Mouse (Mus musculus): ENCODE measurements at regions not wholly inside any gene's neighbourhood (a gene's known extent, or its start where the extent isn't known, plus 50 kb on each side); places are given as distances from the start of the nearest gene placed in this dataset.

GRCm38 (mm10) chr16:7982816-7983215 lies 442.1 kb downstream of the Tmem114 start:
- no peak for TF ChIP-seq CTCF (IDR thresholded peaks at IDR 0.05; ENCODE audit: borderline replicate concordance, insufficient read depth, low read depth, low read length)
- no peak for TF ChIP-seq POLR2A (IDR thresholded peaks at IDR 0.05; ENCODE audit: borderline replicate concordance, insufficient read depth, low read length)
